Mouse (Mus musculus): ENCODE data around the gene Cd52.
A peak's percentile ranks its signal among the peaks of the same experiment; 100 is the strongest.

Cd52 gene

DNA sequence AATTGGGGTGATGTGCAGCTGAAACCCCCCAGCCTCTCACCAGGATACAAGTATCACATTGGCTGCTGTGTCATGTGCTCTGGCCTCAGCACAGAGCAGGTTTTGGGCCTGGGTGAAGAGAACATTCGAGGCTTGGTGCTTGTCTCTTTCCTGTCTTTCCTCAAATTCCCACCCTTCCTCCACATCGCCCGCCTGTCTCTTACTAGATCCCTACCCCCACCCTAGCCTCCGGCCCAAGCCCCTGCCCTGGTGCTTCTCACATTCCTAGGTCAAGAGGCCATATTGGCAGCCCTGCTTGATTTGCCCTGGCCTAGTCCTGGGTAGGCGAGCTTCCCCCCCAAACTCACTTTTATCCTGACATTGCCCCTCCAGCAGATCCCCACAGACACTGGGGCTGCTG lies 24.2 kb upstream of the Cd52 start:
- DNase-seq (ENCODE audit: low spot score) = no peak

DNA sequence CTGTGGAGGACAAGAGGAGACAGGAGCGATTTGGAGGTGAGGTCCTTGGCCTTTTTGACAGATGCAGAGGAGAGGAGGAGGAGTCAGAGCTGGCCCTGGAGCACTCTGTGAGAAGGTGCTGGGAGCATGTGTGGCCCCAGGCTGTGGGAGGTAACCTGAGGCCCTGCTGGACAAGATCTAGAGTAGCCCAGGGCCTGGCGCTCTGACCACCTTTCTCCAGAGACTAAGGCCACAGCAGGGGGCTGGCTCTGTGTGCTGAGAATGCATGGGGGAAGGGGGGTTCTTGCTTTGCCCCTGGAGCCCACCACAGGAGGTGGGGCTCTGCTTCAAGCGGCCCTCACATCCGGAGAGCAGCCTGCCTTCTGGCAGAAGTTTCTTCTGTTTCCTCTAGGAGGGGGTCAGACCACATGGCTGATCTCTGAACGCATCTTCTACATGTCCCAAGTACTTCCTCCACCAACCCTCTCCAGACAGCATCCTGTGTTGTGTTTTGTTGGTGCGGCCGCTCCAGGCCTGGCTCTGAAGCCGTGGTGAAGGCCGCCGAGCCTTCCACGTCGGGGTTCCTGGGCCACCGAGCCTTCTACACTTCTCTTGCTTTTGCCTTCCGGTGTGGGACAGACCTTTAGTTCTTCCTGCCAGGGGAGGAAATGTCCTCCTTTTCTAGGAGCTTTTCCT lies 23.4 kb upstream of the Cd52 start:
- no peak for DNase-seq (ENCODE audit: low spot score)

DNA sequence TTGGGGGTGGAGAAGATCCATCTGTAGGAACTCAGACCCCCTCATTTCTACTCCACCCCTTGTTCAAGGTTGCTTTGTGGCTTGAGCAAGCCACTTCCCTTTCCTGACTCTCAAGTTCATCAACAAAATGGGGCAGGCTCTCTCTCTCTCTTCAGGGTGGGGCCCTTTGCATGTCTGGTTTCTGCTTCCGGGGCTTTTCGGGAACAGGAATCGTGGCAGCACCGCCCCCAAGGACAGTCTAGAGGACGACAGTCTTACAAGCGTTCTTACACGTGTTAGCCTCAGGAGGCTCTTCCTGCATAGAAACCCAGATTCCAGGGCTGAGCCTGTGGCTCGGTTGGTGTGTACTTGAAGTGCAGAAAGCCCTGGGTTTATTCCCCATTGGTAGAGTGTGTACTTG lies 22.1 kb upstream of the Cd52 start:
- no peak for DNase-seq (ENCODE audit: low spot score)

GRCm38 (mm10) chr4:134116501-134116900 lies 21.6 kb upstream of the Cd52 start:
- no peak for DNase-seq (ENCODE audit: low spot score)

DNA sequence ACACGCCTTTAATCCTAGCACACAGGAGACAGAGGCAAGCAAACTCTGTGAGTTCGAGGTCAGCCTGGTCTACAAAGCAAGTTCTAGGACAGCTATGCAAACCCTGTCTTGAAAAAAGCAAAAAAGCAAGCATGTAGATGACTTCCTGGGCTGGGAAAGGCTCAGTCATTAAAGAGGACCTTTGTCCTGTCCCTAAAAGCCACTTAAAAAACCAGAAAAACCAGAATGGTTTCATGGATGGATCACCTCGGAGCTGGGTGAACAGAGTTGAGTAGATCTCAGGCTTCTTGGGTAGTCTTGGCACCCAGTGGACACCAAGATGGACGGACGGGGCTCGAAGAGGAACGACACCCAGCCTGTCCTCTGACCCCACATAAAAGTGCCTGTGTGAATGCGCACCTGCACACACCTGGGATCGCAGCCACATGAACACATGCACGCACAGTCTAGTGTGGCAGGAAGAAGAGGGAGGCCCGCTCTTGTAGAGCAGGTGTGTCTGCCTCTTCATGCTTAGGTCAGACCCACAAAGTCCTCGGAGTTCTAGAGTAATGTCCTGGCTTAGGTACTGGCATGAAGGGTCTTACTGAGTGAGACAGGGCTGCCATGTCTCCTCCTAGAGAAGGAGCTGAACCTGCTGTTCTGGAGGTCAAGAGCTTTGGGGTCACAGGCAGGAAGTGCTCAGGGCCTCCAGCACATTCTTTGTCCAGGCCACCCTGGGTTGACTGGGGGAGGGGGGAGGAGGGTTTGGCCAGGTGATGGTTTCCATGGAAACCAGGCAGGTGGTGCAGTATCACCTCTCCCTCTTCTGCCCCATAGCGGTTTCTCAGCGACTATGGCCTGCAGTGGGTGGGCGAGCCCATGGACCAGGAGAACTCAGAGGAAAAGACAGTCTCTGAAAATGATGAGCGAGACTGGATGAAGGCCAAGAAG lies 20.6 kb upstream of the Cd52 start:
- no peak for DNase-seq (ENCODE audit: low spot score)

DNA sequence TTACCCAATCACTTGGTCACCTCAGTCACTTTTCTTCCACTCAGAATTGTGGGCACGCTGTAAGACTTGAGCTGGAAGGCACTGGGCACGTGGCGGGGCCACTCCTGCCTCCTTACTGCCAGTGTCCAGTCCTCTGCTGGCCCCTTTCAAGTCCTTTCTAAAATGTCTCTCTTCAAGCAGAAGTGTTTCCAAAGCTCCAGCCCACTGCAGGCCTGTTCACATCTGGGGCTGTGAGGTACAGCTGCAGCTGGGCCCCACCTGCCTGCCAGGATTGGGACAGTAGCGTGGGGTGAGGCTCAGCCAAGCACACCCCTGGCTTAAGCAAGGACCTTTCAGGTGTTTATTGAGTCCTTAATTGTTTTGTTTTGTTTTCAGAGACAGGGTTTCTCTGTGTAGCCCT lies 19.2 kb upstream of the Cd52 start:
- no peak for DNase-seq (ENCODE audit: low spot score)

- no peak for DNase-seq (ENCODE audit: low spot score)
These were observed 18.6 kb upstream of the Cd52 start for GRCm38 (mm10) chr4:134113356-134113994.

DNA sequence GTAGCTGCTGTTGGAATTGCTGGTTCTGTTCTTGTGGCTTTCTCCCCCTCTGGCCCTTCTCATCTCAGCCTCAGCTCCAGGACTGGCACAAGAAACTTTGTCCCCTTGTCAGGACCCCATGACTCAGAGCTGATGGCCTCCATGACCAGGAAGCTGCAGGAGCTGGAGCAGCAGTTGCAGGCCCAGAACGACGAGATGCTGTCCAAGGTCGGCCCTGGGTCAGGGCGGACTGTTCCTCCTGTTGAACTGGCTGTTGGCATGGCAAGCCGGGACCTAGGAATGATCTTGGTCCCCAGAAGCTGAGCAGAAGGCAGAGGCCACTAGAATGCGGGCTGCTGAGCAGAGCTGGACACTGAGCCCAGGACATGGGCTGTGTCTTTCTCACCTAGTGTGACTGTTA lies 17.5 kb upstream of the Cd52 start:
- DNase-seq (ENCODE audit: low spot score) = no peak

DNA sequence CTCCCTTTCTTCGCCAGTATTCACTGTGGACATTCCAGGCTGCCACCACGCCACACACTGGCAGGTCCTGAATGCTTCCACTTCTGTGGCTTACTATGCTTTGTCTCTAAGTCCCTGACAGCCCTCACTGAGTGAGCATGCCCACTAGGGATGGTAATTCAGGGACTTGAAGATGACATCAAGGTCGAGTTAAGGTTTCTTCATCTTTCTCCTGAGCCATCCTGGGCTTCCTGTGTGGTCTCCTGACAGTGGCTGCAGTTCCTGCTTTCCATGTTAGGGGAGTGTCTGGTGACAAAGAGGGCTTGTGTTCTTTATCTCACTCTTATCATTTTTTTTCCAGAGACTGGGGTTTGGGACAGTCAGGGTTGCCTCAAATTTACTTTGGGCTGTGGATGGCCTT lies 15.8 kb upstream of the Cd52 start:
- DNase-seq (ENCODE audit: low spot score) = no peak

- DNase-seq (ENCODE audit: low spot score) = no peak
These were observed 13.3 kb upstream of the Cd52 start for GRCm38 (mm10) chr4:134108196-134108595.

GRCm38 (mm10) chr4:134107730-134108129 lies 12.8 kb upstream of the Cd52 start:
- peak; percentile 60 for DNase-seq (ENCODE audit: low spot score)

GRCm38 (mm10) chr4:134106105-134106504 lies 11.2 kb upstream of the Cd52 start:
- DNase-seq (ENCODE audit: low spot score) = no peak

DNA sequence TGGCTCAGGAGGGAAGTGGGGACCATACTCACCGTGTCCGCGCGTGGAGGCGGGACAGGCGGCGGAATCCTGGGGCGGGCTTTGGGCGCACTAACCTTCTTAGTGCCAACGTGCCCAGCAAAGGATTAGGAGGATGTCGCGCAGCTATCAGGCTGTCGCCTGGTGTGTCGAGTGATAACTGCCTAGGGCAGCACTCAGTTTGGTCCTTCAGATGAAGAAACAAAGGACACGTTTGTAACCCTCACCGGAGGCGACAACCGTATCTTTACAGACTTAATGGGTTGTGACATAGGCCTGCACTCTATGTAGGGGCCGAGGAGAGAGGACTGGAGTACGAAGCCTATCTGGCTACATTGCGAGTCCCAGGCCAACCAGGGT lies 7.8 kb upstream of the Cd52 start:
- DNase-seq (ENCODE audit: low spot score) = no peak

DNA sequence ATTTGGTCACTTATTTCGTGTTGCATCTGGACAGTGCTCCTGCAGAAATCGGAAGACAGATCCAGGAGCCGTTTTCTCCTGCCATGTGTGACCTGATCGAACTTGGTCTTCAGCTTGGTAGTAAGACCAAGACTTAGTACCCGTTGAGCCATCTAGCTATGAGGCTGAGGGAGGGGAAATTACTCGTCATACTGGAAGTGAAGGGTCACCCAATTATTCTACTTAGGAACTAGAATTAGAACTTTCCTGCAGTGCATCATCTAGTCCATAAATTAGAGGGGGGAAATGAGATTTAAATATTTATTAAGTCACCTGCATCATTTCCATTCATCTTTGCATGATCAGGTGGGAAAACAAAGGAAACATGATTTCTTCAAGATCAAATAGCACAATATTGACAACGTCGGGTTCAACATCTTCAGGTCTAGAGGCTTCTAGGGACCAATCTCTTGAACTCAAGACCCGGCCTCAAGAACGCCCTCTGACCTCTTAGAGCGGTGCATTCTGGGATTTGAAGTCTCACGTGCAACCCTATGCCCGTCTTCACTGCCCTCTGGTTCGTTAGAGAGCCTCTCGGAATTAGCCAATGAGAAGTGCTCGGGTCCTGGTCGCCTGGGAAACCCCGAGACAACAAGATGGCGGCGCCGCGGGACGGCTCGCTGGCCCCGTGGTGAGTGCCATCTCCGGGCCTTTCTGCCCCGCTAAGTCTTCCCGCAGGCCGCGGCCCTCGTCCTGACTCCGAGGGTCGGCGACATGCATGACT lies 7.3 kb upstream of the Cd52 start, which contains the start of gene Ubxn11:
Gene Ubxn11, plus strand, starts transcription at position 592 of the 763 bp plus-strand sequence.
- DNase-seq (ENCODE audit: low spot score) = peak; percentile 93

DNA sequence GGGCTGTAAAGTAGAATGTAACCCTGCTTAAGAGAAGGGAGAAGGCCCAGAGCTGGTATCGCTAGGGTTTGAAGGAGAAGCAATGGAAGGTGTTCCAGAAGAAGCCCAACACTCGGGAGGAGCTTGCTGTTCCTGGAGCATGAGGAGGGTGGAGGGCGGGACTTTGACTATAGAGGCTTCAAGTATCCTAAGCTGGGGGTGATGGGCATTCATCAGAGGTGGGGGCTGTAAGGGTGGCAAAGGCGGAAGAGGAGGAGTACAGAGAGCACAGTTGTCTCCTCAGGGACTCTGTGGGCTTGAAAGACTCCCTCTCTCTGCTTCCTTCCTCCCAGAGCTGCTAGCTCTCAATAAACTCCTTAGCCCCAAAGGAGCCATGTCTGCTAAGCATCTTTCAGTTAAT lies 5.4 kb upstream of the Cd52 start:
- no peak for DNase-seq (ENCODE audit: low spot score)

- DNase-seq (ENCODE audit: low spot score) = peak; percentile 75
These were observed 3.7 kb upstream of the Cd52 start for GRCm38 (mm10) chr4:134098628-134099027.

DNA sequence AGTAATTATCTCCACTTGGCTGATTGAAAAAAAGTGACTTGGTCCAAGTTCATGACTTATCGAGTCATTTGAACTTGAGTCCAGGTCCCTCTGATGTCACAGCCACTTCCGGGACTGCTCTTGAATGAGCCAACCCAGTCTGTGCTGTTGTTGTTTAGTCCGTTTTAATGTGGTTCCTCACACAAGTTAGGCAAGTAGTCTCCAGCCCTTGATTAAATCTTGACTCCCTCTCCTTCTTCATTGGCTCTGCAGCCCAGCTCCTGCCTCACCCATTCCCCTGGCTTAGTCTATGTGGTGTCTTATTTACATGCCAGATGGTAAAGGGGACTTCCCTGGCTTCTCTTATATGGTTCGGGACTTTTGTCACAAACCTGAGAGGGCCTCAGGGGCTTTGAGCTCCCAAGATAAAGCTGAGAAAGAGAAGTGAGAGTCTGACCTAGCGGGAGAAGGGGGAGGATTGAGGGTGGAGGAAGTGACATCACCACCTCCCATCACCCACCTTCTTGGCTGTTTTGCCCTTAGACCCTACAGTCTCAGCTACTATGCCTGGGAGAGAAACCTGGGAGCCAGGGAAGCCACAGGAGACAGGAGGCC lies 2.2 kb upstream of the Cd52 start:
- DNase-seq (ENCODE audit: low spot score) = no peak

DNA sequence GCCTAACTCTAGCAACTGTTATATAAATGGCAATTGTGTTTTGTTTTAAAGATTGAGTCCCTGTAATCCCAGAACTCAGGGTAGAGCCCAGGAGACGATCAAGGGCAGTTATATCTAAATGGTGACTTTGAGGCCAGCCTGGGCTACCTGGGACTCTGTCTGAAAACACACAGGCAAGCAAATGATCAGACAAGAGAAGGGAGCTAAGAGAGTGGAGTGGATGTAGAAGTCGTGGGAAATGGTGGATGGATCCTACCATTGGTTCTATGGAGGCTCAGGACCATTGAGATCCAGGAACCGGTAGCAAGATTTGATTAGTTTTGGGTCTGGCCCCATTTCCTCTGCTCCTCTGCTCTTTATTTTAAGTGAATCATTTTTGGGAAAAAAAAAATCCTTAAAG lies 1.2 kb upstream of the Cd52 start:
- DNase-seq (ENCODE audit: low spot score) = no peak

- no peak for DNase-seq (ENCODE audit: low spot score)
These were observed 798 bp downstream of the Cd52 start for GRCm38 (mm10) chr4:134094004-134094564.

GRCm38 (mm10) chr4:134092382-134093288 lies 2.2 kb downstream of the Cd52 start:
- DNase-seq (ENCODE audit: low spot score) = peak; percentile 66

DNA sequence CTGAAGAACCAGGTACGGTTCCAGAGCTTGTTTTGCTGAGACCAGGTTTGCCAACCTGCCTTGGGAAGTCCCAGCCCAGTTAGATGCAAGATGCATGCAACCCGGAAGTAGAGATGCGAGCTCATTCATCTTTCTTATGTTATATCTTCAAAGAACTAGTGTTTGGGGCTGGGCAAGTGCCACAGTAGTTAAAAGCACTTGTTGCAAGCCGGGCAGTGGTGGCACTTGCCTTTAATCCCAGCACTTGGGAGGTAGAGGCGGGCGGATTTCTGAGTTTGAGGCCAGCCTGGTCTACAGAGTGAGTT lies 3.7 kb downstream of the Cd52 start:
- no peak for DNase-seq (ENCODE audit: low spot score)
